Mouse (Mus musculus) layer of hippocampus, postnatal 10 days (tissue): ENCODE data around the gene Ddx21. TPM values are rescaled to one million over a fixed set of nuclear protein-coding genes. Genes with fewer than 3 reads are reported as not detected.
"Not testable (repeated sequence)": the region's sequence is repeated elsewhere in the genome, so short reads cannot be mapped to it uniquely, and the experiment has no call there.

ENCODE experiments used
- DNase-seq, 2 experiments: peaks; one replicate each; pipeline ENCODE4 v3.0.0; 2021; ENCODE audit warnings: low spot score in 2 of 2
- long read RNA-seq: library from polyadenylated mRNA; stranded (forward); transcript quantifications from one replicate; pipeline ENCODE4 v2.0.0, GENCODE M21; 2023
- total RNA-seq, 2 experiments: library from RNA; stranded (reverse); gene quantifications; 2 replicates each; pipeline ENCODE4 v1.2.3; 2021

Ddx21 gene
- 10 to 100 TPM; 34.9 to 35.0 TPM for total RNA-seq
- long read RNA-seq, full-length matches to known transcripts: 7 of 10 reads
- long read RNA-seq, partial matches to known transcripts: 3 of 10 reads
- long read RNA-seq, other reads (novel, unspliced or antisense): 0 of 10 reads

- DNase-seq: peak; percentile 89
Observed at GRCm38 (mm10) chr10:62602177-62603040, at the start of gene Ddx21. Gene Ddx21 (minus strand): TSS chr10:62602281.

- peak; percentile 100 for DNase-seq
Observed at GRCm38 (mm10) chr10:62650881-62651810, 49.1 kb upstream of the Ddx21 start, which contains the start of gene Ddx50. Gene Ddx50 (minus strand): TSS chr10:62651218.

DNA sequence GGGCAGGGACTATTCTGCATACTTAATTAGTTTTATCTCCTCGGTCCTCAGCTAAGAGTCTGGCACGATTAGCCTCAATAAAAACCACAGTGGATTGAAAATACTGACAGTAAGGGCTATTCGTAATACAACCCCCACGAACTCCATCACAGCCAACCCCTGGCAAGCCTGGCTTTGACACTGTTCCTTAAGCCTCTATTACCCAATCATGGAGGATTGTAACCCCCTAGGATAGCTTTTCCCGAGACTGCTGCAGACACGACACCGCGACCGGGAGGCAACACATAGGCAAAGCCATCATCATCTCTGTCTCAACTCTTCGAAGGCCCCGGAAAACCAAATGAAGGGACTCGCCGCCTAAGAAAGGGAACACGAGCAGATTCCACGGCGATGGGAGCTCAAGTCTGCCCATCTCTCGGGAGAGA is 48.3 kb upstream of the Ddx21 start:
- DNase-seq: no peak

DNA sequence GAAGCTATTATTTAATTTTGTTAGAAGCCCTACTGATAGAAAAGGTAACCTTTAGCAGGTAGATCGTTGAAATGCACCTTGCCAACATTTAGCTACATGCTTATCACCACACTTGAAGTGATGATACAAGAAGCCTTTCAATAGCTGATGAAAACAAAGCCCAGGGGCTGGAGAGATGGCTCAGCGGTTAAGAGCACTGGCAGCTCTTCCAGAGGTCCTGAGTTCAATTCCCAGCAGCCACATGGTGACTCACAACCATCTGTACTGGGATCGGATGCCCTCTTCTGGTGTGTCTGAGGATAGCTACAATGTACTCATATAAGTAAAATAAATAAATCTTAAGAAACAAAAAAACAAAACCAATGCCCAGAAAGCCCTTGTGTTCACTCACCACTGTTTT is 2.1 kb upstream of the Ddx21 start:
- no peak for DNase-seq

DNA sequence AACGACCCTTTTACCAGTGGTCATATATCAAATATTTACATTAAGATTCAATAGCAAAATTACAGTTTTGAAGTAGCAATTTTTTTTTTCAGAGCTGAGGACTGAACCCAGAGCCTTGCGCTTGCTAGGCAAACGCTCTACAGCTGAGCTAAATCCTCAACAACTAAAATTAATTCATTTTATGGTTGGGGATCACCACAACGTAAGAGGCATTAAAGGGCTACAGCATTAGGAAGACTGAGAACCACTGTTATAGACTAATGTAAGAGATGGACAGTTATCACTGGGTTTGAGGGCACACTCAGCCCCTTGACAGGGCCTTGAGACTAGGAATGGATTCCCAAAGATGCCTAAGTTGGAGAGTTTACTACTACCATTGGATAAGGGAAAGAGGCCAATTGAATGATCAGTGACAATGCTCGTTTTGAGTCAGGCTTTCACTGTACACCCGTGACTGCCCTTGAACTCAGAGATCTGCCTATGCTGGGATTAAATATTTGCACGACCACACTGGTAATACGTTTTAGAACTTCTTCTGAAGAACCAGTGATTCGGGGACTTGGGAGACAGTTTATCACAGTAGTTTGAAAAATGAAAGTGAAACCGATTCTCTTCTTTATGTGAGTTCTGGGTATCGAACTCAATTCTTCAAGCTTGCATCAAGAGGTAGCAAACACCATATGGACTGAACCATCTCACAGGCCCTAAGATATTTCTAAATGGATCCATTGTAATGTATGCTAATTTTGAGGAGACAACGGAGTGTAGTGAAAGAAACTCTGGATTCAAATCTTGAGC is 1.4 kb upstream of the Ddx21 start:
- no peak for DNase-seq

DNA sequence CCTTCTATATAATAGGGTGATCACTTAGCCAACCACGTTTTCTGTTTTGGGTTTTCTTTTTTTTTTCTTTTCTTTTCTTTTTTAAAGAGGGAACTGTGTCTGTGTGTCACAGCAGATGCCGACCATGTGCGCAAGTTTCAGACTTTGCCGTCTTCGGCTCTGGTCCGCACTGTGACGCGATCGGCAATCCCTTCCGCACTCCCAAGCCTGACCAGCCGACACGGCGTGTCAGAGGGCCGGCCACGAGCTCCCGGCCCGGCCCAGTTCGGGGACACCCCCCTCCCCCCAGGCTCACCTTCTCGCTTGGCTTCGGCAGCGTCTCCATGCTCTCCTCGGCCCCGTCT is 276 bp downstream of the Ddx21 start:
- DNase-seq: no peak

DNA sequence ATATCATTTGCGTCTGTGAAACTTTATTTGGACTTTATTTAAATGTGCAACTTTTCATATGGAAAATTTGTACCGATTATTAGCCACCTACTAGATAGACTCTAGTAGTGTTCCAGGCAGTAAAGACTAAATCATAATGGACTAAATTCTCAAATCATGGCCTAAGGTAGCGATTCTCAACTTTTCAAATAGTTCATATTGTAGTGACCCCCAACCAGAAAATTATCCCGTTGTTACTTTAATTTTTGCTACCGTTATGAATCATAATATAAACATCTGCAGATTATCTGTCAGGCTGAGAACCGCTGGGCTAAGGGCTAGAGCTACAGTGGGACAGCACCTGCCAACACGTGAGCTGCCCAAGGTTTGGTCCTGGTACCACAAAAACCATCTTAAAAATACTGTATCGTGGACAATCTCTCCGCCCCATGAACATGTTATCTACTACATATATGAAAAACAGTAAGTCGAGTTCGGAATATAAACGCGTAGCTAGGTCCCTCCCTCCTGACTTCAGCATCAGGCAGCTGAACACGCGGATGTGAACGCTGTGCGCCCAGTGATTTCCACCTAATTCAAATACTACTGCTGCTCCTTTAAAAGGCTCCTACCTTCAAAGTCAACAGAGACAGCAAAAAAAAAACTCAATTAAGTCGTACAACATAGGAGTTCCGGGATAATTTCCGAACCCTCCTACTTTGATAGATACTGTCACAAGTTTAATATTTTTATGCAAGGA is 859 bp downstream of the Ddx21 start:
- no peak for DNase-seq

- no peak for DNase-seq
Observed at GRCm38 (mm10) chr10:62600056-62600455, 2.0 kb downstream of the Ddx21 start.

DNA sequence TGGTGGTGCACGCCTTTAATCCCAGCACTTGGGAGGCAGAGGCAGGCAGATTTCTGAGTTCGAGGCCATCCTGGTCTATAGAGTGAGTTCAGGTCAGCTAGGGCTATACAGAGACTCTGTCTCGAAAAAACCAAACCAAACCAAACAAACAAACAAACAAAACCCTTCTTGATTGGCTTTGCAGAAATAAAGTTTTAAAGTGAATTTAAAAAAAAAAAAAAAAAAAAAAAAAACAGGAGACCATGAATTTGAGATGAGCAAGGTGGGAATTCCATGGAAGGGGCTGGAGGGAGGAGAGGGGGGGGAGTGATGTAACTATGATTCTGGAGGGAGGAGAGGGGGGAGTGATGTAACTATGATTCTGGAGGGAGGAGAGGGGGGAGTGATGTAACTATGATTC is 2.8 kb downstream of the Ddx21 start:
- not testable (repeated sequence) for DNase-seq

- DNase-seq: peak in 1 of 2 experiments; percentile 34
Observed at GRCm38 (mm10) chr10:62592496-62592895, 9.6 kb downstream of the Ddx21 start.

DNA sequence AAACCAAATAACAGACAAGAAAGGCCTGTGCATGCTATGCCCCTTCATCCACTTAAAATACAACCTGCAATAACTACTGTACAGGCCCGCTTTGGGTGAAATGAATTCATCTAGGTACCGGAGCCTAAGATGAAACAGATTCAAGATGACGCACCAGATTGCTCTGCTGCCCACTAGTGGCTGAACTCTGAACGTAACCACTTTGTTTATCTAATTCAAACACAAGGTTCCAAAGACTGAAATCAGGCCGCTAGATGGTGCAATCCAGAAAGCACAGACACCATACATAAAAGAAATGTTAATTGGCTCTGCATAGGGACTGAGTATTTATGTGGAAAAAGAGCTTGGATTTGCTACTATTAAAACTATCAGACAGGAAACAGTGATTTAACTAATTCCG is 11.9 kb downstream of the Ddx21 start:
- peak; percentile 91 to 92 for DNase-seq

- DNase-seq: no peak
Observed at GRCm38 (mm10) chr10:62588616-62589015, 13.5 kb downstream of the Ddx21 start.

- DNase-seq: no peak
Observed at GRCm38 (mm10) chr10:62583245-62583644, 18.8 kb downstream of the Ddx21 start.

GRCm38 (mm10) chr10:62582701-62583100 is 19.4 kb downstream of the Ddx21 start:
- DNase-seq: no peak

DNA sequence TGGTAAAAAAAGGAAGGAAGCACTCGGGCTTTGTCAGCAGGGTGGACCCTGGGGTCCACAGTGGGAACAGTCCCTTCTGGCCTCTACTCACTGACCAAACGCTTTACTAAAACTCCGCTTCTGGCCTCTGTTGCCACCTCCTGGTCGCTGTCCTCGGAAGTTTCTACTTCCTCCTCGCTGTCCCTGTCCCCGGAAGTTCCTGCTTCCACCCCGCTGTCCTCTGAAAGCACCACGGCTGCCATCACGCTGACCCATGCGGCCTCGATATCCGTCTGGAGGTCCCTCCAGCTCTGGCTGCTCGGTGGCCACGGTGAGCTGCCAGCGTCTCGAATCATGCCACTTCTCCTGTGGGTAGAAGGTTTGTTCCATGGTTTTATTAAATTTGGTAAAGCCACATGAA is 19.8 kb downstream of the Ddx21 start:
- no peak for DNase-seq

DNA sequence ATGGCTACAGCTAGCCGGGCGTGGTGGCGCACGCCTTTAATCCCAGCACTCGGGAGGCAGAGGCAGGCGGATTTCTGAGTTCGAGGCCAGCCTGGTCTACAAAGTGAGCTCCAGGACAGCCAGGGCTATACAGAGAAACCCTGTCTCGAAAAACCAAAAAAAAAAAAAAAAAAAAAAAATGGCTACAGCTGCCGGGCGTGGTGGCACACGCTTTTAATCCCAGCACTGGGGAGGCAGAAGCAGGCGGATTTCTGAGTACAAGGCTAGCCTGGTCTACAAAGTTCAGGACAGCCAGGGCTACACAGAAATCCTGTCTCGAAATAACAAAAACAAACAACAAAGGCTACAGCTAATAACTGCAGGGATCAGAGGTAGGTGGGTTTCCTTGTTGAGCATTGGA is 23.0 kb downstream of the Ddx21 start:
- not testable (repeated sequence) for DNase-seq

DNA sequence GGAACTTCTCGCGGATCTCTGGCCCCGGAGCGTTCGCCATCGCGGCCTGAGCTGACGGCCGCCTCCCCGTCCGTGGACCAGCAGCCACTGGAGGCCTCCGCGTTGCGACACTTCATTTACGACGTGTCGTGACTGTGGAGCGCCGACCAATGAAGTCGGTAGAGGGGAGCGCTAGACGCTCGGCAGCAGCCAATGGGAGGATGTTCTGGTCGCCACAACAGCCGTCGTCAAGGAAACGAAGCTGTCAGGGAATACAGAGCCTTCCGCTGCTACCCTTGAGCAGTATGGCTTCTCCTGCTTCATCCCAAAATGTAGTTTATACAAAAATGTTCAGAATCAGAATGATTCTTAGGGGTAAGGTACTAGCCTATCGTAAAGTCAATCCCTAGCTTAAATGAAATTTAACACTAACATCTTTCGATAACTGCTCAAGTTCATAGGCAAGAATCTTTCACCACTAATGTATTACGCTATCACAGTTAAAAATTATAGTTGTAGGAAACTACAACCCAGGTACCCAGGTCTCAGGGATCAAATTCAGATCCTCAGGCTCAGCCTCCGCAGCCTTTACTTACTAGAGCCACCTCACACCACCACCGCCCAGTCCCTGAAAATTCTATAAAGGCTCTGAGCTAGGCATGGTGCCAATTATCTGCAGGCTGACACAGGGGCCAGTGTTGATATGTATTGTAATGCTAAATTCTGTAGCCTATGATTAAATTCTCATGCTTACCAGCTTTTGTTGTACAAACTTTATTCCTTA is 23.6 kb downstream of the Ddx21 start, which contains the start of gene Kif1bp:
Gene Kif1bp, minus strand, starts transcription at position 120 of the 763 bp plus-strand sequence.
- DNase-seq: peak; percentile 96 to 97

DNA sequence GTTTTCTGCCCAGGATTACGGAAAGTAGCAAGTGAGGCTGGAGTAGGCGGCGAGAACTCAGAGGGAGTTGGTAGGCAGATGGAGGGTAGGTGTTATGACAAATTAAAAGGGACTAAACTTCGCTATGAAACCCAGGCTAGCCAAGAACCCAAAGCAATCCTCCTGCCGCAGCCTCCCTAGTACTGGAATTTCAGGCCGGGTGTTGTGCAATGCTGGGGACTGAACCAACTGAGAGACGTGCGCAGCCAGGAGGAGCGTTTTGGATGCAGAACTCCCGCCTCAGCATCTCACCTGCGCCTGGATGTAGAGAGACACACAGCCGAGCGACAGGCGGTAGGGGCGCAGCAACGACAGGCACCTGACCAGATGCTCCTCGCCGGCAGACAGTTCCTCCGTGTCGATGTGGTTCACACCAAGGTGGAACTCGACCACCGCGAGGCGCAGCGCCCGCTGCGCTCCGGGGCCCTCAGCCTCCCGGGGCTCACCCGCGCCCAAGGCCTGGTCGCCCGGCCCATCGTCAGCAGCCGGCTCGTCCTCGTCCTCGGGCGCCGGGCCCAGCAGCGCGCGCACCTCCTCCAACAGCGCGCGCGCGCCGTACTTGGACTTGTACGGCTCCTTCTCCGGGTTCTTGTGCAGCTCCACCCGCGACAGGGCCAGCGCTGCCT is 24.3 kb downstream of the Ddx21 start:
- no peak for DNase-seq

DNA sequence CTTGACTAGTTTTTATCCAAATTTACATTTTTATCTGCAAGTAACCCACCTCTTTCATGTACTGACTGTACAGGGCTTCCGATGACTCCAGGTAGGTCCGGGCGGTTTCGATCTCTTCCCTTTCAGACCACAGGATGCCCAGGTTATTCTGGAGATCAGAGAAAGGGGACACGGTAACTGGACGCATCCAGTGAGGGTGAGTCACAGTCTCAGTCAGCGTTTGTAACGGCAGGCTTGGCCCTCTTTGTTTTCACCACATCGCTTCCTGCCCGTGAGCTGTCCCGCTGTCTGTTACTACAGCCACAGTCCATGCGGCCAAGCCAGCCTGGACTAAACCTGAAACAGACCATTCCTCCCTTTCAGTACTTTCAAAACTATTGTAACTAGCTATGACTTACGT is 27.1 kb downstream of the Ddx21 start:
- no peak for DNase-seq
